Mouse (Mus musculus) myocyte (in vitro differentiated cells): Measurements from ENCODE around the gene Uggt1. TPM values are rescaled to one million over a fixed set of nuclear protein-coding genes. Genes with fewer than 3 reads are reported as not detected.

Experiments
- H3K27me3 ChIP-seq: one replicate; pipeline ENCODE4 v1.6.1; 2011; ENCODE audit not compliant: control insufficient read depth, insufficient read depth, insufficient read length
- H3K36me3 ChIP-seq: one replicate; pipeline ENCODE4 v1.6.1; 2011; ENCODE audit not compliant: control insufficient read depth, insufficient read depth
- H3K4me2 ChIP-seq: one replicate; pipeline ENCODE4 v1.6.1; 2011; ENCODE audit warnings: low read depth, control low read depth
- H3K4me3 ChIP-seq: one replicate; pipeline ENCODE4 v1.5.1; 2011; ENCODE audit warnings: mild to moderate bottlenecking, control low read depth, moderate library complexity
- H3K79me2 ChIP-seq: one replicate; pipeline ENCODE4 v1.6.1; 2011; ENCODE audit not compliant: control insufficient read depth, insufficient read depth
- H3ac ChIP-seq: one replicate; pipeline ENCODE4 v1.6.1; 2011; ENCODE audit not compliant: control insufficient read depth, insufficient read length
- CEBPB ChIP-seq: IDR thresholded peaks from 2 replicates; pipeline ENCODE4 v1.6.1; 2011; ENCODE audit warnings: mild to moderate bottlenecking, moderate library complexity; ENCODE audit not compliant: poor library complexity, insufficient read depth, severe bottlenecking
- E2F4 ChIP-seq: IDR thresholded peaks from one replicate; pipeline ENCODE4 v1.6.1; 2011; ENCODE audit warnings: mild to moderate bottlenecking, control low read depth, moderate library complexity; ENCODE audit not compliant: insufficient read depth
- MAX ChIP-seq: IDR thresholded peaks from one replicate; pipeline ENCODE4 v1.6.1; 2011; ENCODE audit warnings: low read depth, mild to moderate bottlenecking, control low read depth
- MYOD1 ChIP-seq, 3 experiments: IDR thresholded peaks; one replicate each; pipeline ENCODE4 v1.6.1; 2011; ENCODE audit warnings: control low read depth in 2 of 3, low read depth in 2 of 3, mild to moderate bottlenecking in 2 of 3, moderate library complexity in 1 of 3; ENCODE audit not compliant: insufficient read length in 2 of 3, control insufficient read depth in 1 of 3
- MYOG ChIP-seq, 3 experiments: IDR thresholded peaks; one replicate each; pipeline ENCODE4 v1.6.1; 2011; ENCODE audit warnings: control low read depth in 2 of 3, low read depth in 2 of 3, mild to moderate bottlenecking in 2 of 3; ENCODE audit not compliant: insufficient read length in 2 of 3, control insufficient read depth in 1 of 3, insufficient read depth in 1 of 3
- POLR2A ChIP-seq: IDR thresholded peaks from one replicate; pipeline ENCODE4 v1.6.1; 2011; ENCODE audit warnings: low read depth, mild to moderate bottlenecking, control low read depth, moderate library complexity; ENCODE audit not compliant: insufficient read length
- POLR2AphosphoS2 ChIP-seq: IDR thresholded peaks from one replicate; pipeline ENCODE4 v1.6.1; 2011; ENCODE audit warnings: low read depth, control low read depth; ENCODE audit not compliant: insufficient read length
- REST ChIP-seq: IDR thresholded peaks from one replicate; pipeline ENCODE4 v1.6.1; 2011; ENCODE audit warnings: mild to moderate bottlenecking, control low read depth, moderate library complexity; ENCODE audit not compliant: insufficient read depth, insufficient read length
- SRF ChIP-seq: IDR thresholded peaks from one replicate; pipeline ENCODE4 v1.6.1; 2011; ENCODE audit warnings: low read depth; ENCODE audit not compliant: control insufficient read depth, insufficient read length
- TCF12 ChIP-seq: IDR thresholded peaks from one replicate; pipeline ENCODE4 v1.6.1; 2011; ENCODE audit warnings: mild to moderate bottlenecking, control low read depth; ENCODE audit not compliant: poor library complexity, insufficient read depth, severe bottlenecking
- TCF3 ChIP-seq: IDR thresholded peaks from one replicate; pipeline ENCODE4 v1.6.1; 2011; ENCODE audit warnings: low read depth, control low read depth; ENCODE audit not compliant: insufficient read length
- USF1 ChIP-seq: IDR thresholded peaks from one replicate; pipeline ENCODE4 v1.6.1; 2011; ENCODE audit warnings: low read depth, mild to moderate bottlenecking, control low read depth, moderate library complexity
- polyA plus RNA-seq: library from polyadenylated mRNA; unstranded; fragments of >200 nt; fragmentation: generic; extraction: Trizol; gene quantifications from one replicate; pipeline ENCODE4 v1.2.1, GENCODE M21; 2012; ENCODE audit warnings: missing spikeins

Uggt1 gene
- polyA plus RNA-seq, 1 experiment, result 24.3 TPM

- H3K4me3 ChIP-seq, result no peak overlapping the region
- peaks cover 20% of the 10 kb centered on the region for H3K36me3 ChIP-seq
These were observed 13.4 kb downstream of the Uggt1 start for GRCm38 (mm10) chr1:36230919-36231705.

GRCm38 (mm10) chr1:36228461-36228860 is 16.1 kb downstream of the Uggt1 start:
- Histone ChIP-seq H3K27me3 (no peaks in the 10 kb centered on the region), H3K79me2 (no peaks in the 10 kb centered on the region), H3ac (no peak overlapping the region), H3K36me3 (peaks cover 23% of the 10 kb centered on the region), H3K4me2 (no peak overlapping the region), H3K4me3 (no peak overlapping the region)
- TF ChIP-seq TCF12, result no peak
- TF ChIP-seq REST, result no peak
- TF ChIP-seq POLR2AphosphoS2, result no peak
- TF ChIP-seq MYOD1 (IDR thresholded peaks at IDR 0.05; ENCODE audit: control insufficient read depth in 1 of 3, insufficient read length in 2 of 3, low read depth in 2 of 3), result no peak
- no peak for TF ChIP-seq POLR2A
- no peak for TF ChIP-seq SRF
- TF ChIP-seq E2F4, result no peak
- no peak for TF ChIP-seq TCF3

More at GRCm38 (mm10) chr1:36230919-36231705, 13.4 kb downstream of the Uggt1 start:
- H3K79me2 ChIP-seq, result no peaks in the 10 kb centered on the region
- H3K4me2 ChIP-seq, result no peak overlapping the region
- no peaks in the 10 kb centered on the region for H3K27me3 ChIP-seq
- no peak overlapping the region for H3ac ChIP-seq
- TF ChIP-seq SRF (no peak), POLR2A (no peak), TCF12 (no peak), MYOG (IDR thresholded peaks at IDR 0.05; ENCODE audit: control insufficient read depth in 1 of 3, insufficient read depth in 1 of 3, insufficient read length in 2 of 3, low read depth in 2 of 3) (no peak), TCF3 (no peak), CEBPB (no peak), USF1 (no peak)

- TF ChIP-seq REST (no peak), MYOD1 (IDR thresholded peaks at IDR 0.05; ENCODE audit: control insufficient read depth in 1 of 3, insufficient read length in 2 of 3, low read depth in 2 of 3) (no peak), CEBPB (no peak)
- peaks cover 27% of the 10 kb centered on the region for H3K36me3 ChIP-seq
These were observed 19.9 kb downstream of the Uggt1 start for GRCm38 (mm10) chr1:36224648-36225047.

GRCm38 (mm10) chr1:36214324-36214723 is 30.2 kb downstream of the Uggt1 start:
- no peak overlapping the region for H3K4me2 ChIP-seq
- TF ChIP-seq CEBPB (no peak), REST (no peak), TCF12 (no peak), USF1 (no peak), SRF (no peak), POLR2A (no peak), MAX (no peak), MYOG (IDR thresholded peaks at IDR 0.05; ENCODE audit: control insufficient read depth in 1 of 3, insufficient read depth in 1 of 3, insufficient read length in 2 of 3, low read depth in 2 of 3) (no peak), TCF3 (no peak), E2F4 (no peak), MYOD1 (IDR thresholded peaks at IDR 0.05; ENCODE audit: control insufficient read depth in 1 of 3, insufficient read length in 2 of 3, low read depth in 2 of 3) (no peak), POLR2AphosphoS2 (no peak)
- no peaks in the 10 kb centered on the region for H3K79me2 ChIP-seq
- H3K27me3 ChIP-seq, result no peaks in the 10 kb centered on the region
- H3ac ChIP-seq, result no peak overlapping the region
- peaks cover 7% of the 10 kb centered on the region for H3K36me3 ChIP-seq
- H3K4me3 ChIP-seq, result no peak overlapping the region

More at GRCm38 (mm10) chr1:36224648-36225047, 19.9 kb downstream of the Uggt1 start:
- H3ac ChIP-seq, result no peak overlapping the region
- no peak overlapping the region for H3K4me2 ChIP-seq
- H3K27me3 ChIP-seq, result no peaks in the 10 kb centered on the region
- no peak overlapping the region for H3K4me3 ChIP-seq
- H3K79me2 ChIP-seq, result no peaks in the 10 kb centered on the region

GRCm38 (mm10) chr1:36201739-36202138 is 42.8 kb downstream of the Uggt1 start:
- Histone ChIP-seq H3K36me3 (peaks cover 30% of the 10 kb centered on the region), H3K4me2 (no peak overlapping the region), H3K79me2 (no peaks in the 10 kb centered on the region), H3K4me3 (no peak overlapping the region), H3K27me3 (no peaks in the 10 kb centered on the region), H3ac (no peak overlapping the region)
- TF ChIP-seq POLR2AphosphoS2 (no peak), SRF (no peak), POLR2A (no peak), MAX (no peak), REST (no peak), MYOD1 (IDR thresholded peaks at IDR 0.05; ENCODE audit: control insufficient read depth in 1 of 3, insufficient read length in 2 of 3, low read depth in 2 of 3) (no peak), TCF12 (no peak), CEBPB (no peak), MYOG (IDR thresholded peaks at IDR 0.05; ENCODE audit: control insufficient read depth in 1 of 3, insufficient read depth in 1 of 3, insufficient read length in 2 of 3, low read depth in 2 of 3) (no peak), E2F4 (no peak), USF1 (no peak), TCF3 (no peak)
